Mouse (Mus musculus) G1E (cell line): ENCODE measurements around the gene Pcsk1n.

ENCODE experiments used
- CTCF ChIP-seq: IDR thresholded peaks from 2 replicates; pipeline ENCODE4 v1.5.1; 2012; ENCODE audit warnings: low read depth, low read length, inconsistent platforms, mixed read lengths
- POLR2AphosphoS5 ChIP-seq: IDR thresholded peaks from 2 replicates; pipeline ENCODE4 v1.6.1; 2012; ENCODE audit warnings: low read depth, low read length, inconsistent platforms; ENCODE audit not compliant: insufficient replicate concordance

DNA sequence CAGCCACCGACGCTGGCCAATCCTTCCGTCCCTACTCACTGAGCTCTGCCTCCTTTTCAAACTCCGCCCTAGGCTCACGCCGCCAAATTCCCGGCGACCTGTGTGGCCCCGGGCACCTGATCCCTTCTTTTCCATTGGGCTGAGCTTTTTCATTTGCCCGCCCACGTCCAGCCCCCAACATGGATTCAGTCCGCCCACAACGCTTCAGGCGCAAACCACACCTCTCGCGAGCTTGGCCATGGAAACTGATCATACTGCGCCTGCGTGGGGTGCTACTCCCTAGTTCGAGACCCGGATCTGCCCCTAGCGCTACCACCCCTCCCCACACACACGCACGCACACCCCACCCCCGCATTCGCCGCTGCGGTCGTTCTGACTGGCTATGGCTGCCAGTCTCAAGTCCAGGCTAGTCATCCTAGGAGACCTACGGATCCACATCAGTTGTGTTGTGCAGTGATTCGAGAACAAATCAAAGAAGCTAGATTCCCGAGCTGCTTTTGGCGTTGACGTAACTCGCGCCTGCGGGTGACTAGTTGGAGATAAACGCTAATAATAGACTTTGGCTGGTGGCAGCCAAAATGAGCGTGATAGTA, 28.4 kb downstream of the Pcsk1n start:
- no peak for TF ChIP-seq CTCF
- no peak for TF ChIP-seq POLR2AphosphoS5
